Mouse (Mus musculus) frontal cortex, adult 2 months (tissue): ENCODE results near the gene Svs3b. TPM values are rescaled to one million over a fixed set of nuclear protein-coding genes. Genes with fewer than 3 reads are reported as not detected.
"Not testable (repeated sequence)": the region's sequence is repeated elsewhere in the genome, so short reads cannot be mapped to it uniquely, and the experiment has no call there.

ENCODE experiments used
- DNase-seq, 2 experiments: peaks; one replicate each; pipeline ENCODE4 v3.0.0; 2022; ENCODE audit warnings: low spot score in 1 of 2; ENCODE audit errors: extremely low spot score in 1 of 2
- polyA plus RNA-seq: library from polyadenylated mRNA; depleted of rRNA; stranded (reverse); fragments of >200 nt; gene quantifications from 2 replicates; pipeline ENCODE4 v1.2.3, GENCODE M21; 2012; rRNA removed

The Svs3b gene
- polyA plus RNA-seq = not detected in 2 replicates

- DNase-seq = not testable (repeated sequence)
Measured at GRCm38 (mm10) chr2:164256540-164256939, at the start of gene Svs3b. Svs3b (minus strand) TSS chr2:164256640.

- DNase-seq = not testable (repeated sequence)
Measured at GRCm38 (mm10) chr2:164288968-164289367, 32.5 kb upstream of the Svs3b start, which contains the start of gene Svs3a. Svs3a (plus strand) TSS chr2:164289268.

GRCm38 (mm10) chr2:164278359-164278758 lies 21.9 kb upstream of the Svs3b start, which contains the start of gene Svs4:
Svs4 (minus strand) TSS chr2:164278459.
- no peak for DNase-seq

- no peak for DNase-seq
Measured at GRCm38 (mm10) chr2:164238366-164238765, 18.1 kb downstream of the Svs3b start, which contains the start of gene Svs2. Svs2 (minus strand) TSS chr2:164238466.

GRCm38 (mm10) chr2:164232671-164233070 lies 23.8 kb downstream of the Svs3b start:
- DNase-seq = no peak

GRCm38 (mm10) chr2:164228361-164229070 lies 27.9 kb downstream of the Svs3b start:
- no peak for DNase-seq

- no peak for DNase-seq
Measured at GRCm38 (mm10) chr2:164221522-164221921, 34.9 kb downstream of the Svs3b start, which contains the start of gene Wfdc15b. Wfdc15b (minus strand) TSS chr2:164221660.

- DNase-seq = no peak
Measured at GRCm38 (mm10) chr2:164219295-164219694, 37.1 kb downstream of the Svs3b start.

- DNase-seq = peak; percentile 4 to 45
Measured at GRCm38 (mm10) chr2:164212711-164213110, 43.7 kb downstream of the Svs3b start.

GRCm38 (mm10) chr2:164210892-164211291 lies 45.5 kb downstream of the Svs3b start:
- DNase-seq = no peak

GRCm38 (mm10) chr2:164206676-164207075 lies 49.8 kb downstream of the Svs3b start:
- peak in 1 of 2 experiments; percentile 26 for DNase-seq

- not testable (repeated sequence) for DNase-seq
Measured at GRCm38 (mm10) chr2:164206011-164206410, 50.4 kb downstream of the Svs3b start.

Other genes starting within 250 kb of the Svs3b start
- 1.0 and 2.1 TPM in 2 replicates for gene Pabpc1l, start 231.2 kb downstream of the Svs3b start, polyA plus RNA-seq
- 19.8 and 21.3 TPM in 2 replicates for gene Stk4, start 186.3 kb downstream of the Svs3b start, polyA plus RNA-seq
- gene Tomm34, start 185.5 kb downstream of the Svs3b start, polyA plus RNA-seq = 82.4 and 90.4 TPM in 2 replicates
- 4.9 and 7.1 TPM in 2 replicates for gene Kcns1, start 85.5 kb downstream of the Svs3b start, polyA plus RNA-seq
- gene Wfdc5, start 73.9 kb downstream of the Svs3b start, polyA plus RNA-seq = not detected in 2 replicates
- gene Wfdc12, start 66.0 kb downstream of the Svs3b start, polyA plus RNA-seq = not detected in 2 replicates
- not detected in 2 replicates for gene Wfdc15a, start 56.5 kb downstream of the Svs3b start, polyA plus RNA-seq
- gene Wfdc15b, start 35.0 kb downstream of the Svs3b start, polyA plus RNA-seq = 0.38 TPM in 1 of 2 replicates, not detected in the other
- not detected in 2 replicates for gene Svs2, start 18.2 kb downstream of the Svs3b start, polyA plus RNA-seq
- not detected in 2 replicates for gene Svs4, start 21.8 kb upstream of the Svs3b start, polyA plus RNA-seq
- not detected in 2 replicates for gene Svs3a, start 32.6 kb upstream of the Svs3b start, polyA plus RNA-seq
- gene Svs6, start 60.1 kb upstream of the Svs3b start, polyA plus RNA-seq = not detected in 2 replicates
- not detected in 2 replicates for gene Svs5, start 76.1 kb upstream of the Svs3b start, polyA plus RNA-seq
- 0.67 and 0.68 TPM in 2 replicates for gene Slpi, start 132.5 kb upstream of the Svs3b start, polyA plus RNA-seq
- 1.7 and 1.8 TPM in 2 replicates for gene Rbpjl, start 146.5 kb upstream of the Svs3b start, polyA plus RNA-seq
- 25.8 and 25.9 TPM in 2 replicates for gene Matn4, start 148.5 kb upstream of the Svs3b start, polyA plus RNA-seq
- gene Sdc4, start 187.2 kb upstream of the Svs3b start, polyA plus RNA-seq = 45.0 and 46.5 TPM in 2 replicates
- gene Sys1, start 200.3 kb upstream of the Svs3b start, polyA plus RNA-seq = 58.1 and 59.1 TPM in 2 replicates
- gene Gm20458, start 204.3 kb upstream of the Svs3b start, polyA plus RNA-seq = 9.3 and 10.0 TPM in 2 replicates
- not detected in 2 replicates for gene Trp53tg5, start 217.1 kb upstream of the Svs3b start, polyA plus RNA-seq
- 182 and 219 TPM in 2 replicates for gene Dbndd2, start 229.5 kb upstream of the Svs3b start, polyA plus RNA-seq
- gene Pigt, start 240.9 kb upstream of the Svs3b start, polyA plus RNA-seq = 80.6 and 84.7 TPM in 2 replicates